Mouse (Mus musculus) lung, postnatal 0 days (tissue): Measurements from ENCODE around the gene Ttbk1.

ENCODE experiments used
- CTCF ChIP-seq: IDR thresholded peaks from 2 replicates; pipeline ENCODE4 v1.5.1; 2016; ENCODE audit warnings: antibody characterized with exemption, mild to moderate bottlenecking
- EP300 ChIP-seq: IDR thresholded peaks from 2 replicates; pipeline ENCODE4 v1.6.1; 2016; ENCODE audit warnings: antibody characterized with exemption, mild to moderate bottlenecking, control low read depth

DNA sequence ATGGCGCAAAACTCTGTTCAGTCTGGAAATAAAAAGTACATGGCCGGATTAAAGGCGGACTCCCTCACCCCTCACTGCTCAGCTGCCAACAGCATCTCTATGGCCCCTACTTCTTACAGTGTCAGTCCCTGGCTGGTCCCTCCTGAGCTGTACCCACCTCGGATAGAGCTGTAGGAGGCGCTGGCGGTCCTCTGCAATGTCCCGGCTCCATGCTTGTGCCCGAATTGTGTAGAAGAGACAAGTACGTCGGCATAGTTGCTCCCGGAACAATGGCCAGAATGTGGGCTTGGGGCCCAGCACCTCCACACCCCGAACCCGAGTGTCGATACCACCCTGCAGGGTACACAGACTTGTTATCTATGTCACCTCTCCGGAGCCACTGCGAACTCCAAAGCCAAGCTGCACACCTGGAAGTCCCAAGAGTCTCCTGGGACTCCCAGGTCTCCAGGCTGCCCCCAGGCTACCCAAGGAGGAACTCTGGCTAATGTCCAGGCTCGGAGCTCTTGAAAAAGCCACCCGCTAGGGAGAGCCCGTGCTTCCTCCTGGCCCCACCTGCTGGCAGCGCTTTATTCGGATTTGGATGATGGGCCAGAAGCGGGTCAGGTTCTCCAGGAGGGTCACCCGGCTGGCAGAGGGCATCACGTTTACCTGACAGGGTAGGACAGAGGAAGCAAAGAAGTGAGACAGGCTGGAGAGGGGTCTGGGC lies 34.6 kb upstream of the Ttbk1 start:
- TF ChIP-seq CTCF = peak; percentile 47
- no peak for TF ChIP-seq EP300
